In the genomic region with DNA sequence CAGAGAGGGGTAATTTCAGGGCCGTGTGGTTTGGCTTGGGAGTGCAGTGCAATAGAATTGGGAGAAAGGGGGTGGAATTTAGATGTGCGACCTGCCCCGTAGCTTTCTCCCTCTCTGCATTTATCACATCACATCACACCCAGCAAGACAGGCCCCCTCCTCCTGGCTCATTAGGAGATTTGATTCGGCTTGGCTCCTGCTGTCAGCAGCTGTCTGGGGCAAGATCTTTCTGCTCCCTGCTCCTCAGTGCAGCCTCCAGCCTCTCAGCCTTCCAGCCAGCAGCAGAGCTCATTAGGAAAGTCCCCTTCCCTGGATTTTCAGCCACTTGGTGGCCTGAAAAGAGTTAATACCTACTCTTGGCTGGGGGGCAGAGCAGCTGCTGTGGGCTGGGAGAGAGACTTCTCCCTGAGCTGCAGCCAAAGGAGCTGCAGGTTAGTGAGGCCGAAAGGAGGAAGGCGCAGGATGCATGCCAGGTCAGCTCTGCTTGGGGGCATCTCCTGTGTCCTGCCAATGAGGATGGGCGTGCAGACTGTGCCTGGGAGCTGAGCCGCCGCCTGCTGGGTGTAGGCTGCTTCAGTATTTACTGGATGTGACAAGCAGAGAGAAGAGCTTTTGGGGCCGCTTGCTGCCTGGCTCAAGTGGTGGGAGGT, we compare ENCODE assay signal across 8 mouse cellular contexts. TPM values are rescaled to one million over a fixed set of nuclear protein-coding genes. Genes with fewer than 3 reads are reported as not detected.
A peak's percentile ranks its signal among the peaks of the same experiment; 100 is the strongest.
DNase-seq lines count a peak whose midpoint lies in the region; ATAC-seq and TF ChIP-seq lines count a peak whose summit lies in the region.

No protein-coding gene starts in this region.

- no peaks in the 10 kb centered on the region for H3K36me3 ChIP-seq in kidney, postnatal 0 days (ENCODE audit: insufficient read depth, low read length)
- H3K36me3 ChIP-seq in kidney, adult 2 months (ENCODE audit: control insufficient read depth, insufficient read depth, low read length) = no peaks in the 10 kb centered on the region
- no peaks in the 10 kb centered on the region for H3K36me3 ChIP-seq in hindbrain, embryonic 10.5 days
- H3K36me3 ChIP-seq in midbrain, embryonic 13.5 days = no peaks in the 10 kb centered on the region

- peak; percentile 50 for TF ChIP-seq CTCF in kidney, postnatal 0 days (IDR thresholded peaks at IDR 0.05; ENCODE audit: low read depth)
- no peak for TF ChIP-seq CTCF in kidney, adult 2 months (conservative IDR thresholded peaks at IDR 0.05; ENCODE audit: insufficient read depth, insufficient read length, low read depth, low read length)

- H3K27me3 ChIP-seq in kidney, postnatal 0 days (ENCODE audit: insufficient read depth, low read length) = peaks cover 6% of the 10 kb centered on the region; the same call in 1 of the 2 replicates
- H3K27me3 ChIP-seq in kidney, adult 2 months (replicated peaks; ENCODE audit: control insufficient read depth, insufficient read depth, low read length) = 0 out of 2 replicates have a peak, but pooled peaks cover 1% of the 10 kb centered on the region
- H3K27me3 ChIP-seq in hindbrain, embryonic 10.5 days (ENCODE audit: insufficient read depth, poor library complexity, severe bottlenecking) = peaks cover 54% of the 10 kb centered on the region
- H3K27me3 ChIP-seq in midbrain, embryonic 13.5 days = 0 out of 2 replicates have a peak, but pooled peaks cover 5% of the 10 kb centered on the region

- peaks cover 8% of the 10 kb centered on the region for H3K4me1 ChIP-seq in kidney, postnatal 0 days (replicated peaks; ENCODE audit: insufficient read depth, low read length)
- no peaks in the 10 kb centered on the region for H3K4me1 ChIP-seq in kidney, adult 2 months (ENCODE audit: control insufficient read depth, insufficient read depth, low read length)
- H3K4me1 ChIP-seq in hindbrain, embryonic 10.5 days (replicated peaks) = peaks cover 75% of the 10 kb centered on the region
- peaks cover 81% of the 10 kb centered on the region for H3K4me1 ChIP-seq in midbrain, embryonic 13.5 days (replicated peaks)

- no peak overlapping the region for H3K9ac ChIP-seq in kidney, postnatal 0 days (ENCODE audit: low read depth, low read length)
- peak overlapping the region; percentile 36; the same call in 1 of the 2 replicates for H3K9ac ChIP-seq in midbrain, embryonic 13.5 days (replicated peaks)

- peak; percentile 51 for DNase-seq in kidney, postnatal 0 days (ENCODE audit: low spot score)
- no peak for DNase-seq in kidney, adult 2 months
- DNase-seq in cerebellum, postnatal 14 days = peak; percentile 95 to 96
- peak; percentile 45 for DNase-seq in hindbrain, embryonic 10.5 days (ENCODE audit: low spot score)
- DNase-seq in spleen, postnatal 14 days (ENCODE audit: low spot score in 2 of 2) = no peak
- no peak for DNase-seq in adrenal gland, postnatal 4 days (ENCODE audit: low spot score in 2 of 2)
- no peak for DNase-seq in adrenal gland, postnatal 36 days

- H3K27ac ChIP-seq in kidney, postnatal 0 days = no peak overlapping the region
- no peak overlapping the region for H3K27ac ChIP-seq in kidney, adult 2 months (ENCODE audit: insufficient read depth, low read depth, low read length)
- peak overlapping the region; percentile 78 for H3K27ac ChIP-seq in hindbrain, embryonic 10.5 days
- peak overlapping the region; percentile 90 for H3K27ac ChIP-seq in midbrain, embryonic 13.5 days

- no peaks in the 10 kb centered on the region for H3K9me3 ChIP-seq in kidney, postnatal 0 days (replicated peaks; ENCODE audit: low read length)
- H3K9me3 ChIP-seq in hindbrain, embryonic 10.5 days = no peaks in the 10 kb centered on the region
- no peaks in the 10 kb centered on the region for H3K9me3 ChIP-seq in midbrain, embryonic 13.5 days

- ATAC-seq in kidney, postnatal 0 days (replicated peaks; ENCODE audit: low FRiP score, low read depth) = no peak
- ATAC-seq in midbrain, embryonic 13.5 days = peak; percentile 81

- 11% methylated on average over 10 of the region's 10 CpGs for WGBS in kidney, postnatal 0 days
- WGBS in kidney, adult 2 months = 45% methylated on average over 10 of the region's 10 CpGs
- 4% methylated on average over 10 of the region's 10 CpGs for WGBS in hindbrain, embryonic 10.5 days
- 5% methylated on average over 10 of the region's 10 CpGs for WGBS in midbrain, embryonic 13.5 days

- no peak overlapping the region for H3K4me2 ChIP-seq in kidney, postnatal 0 days (ENCODE audit: low read length)
- H3K4me2 ChIP-seq in midbrain, embryonic 13.5 days (replicated peaks) = peak overlapping the region; percentile 42

- no peak for TF ChIP-seq POLR2A in kidney, adult 2 months (IDR thresholded peaks at IDR 0.05; ENCODE audit: low read depth, low read length)

- H3K4me3 ChIP-seq in kidney, postnatal 0 days (replicated peaks; ENCODE audit: low read depth, low read length) = no peak overlapping the region
- H3K4me3 ChIP-seq in kidney, adult 2 months (ENCODE audit: insufficient read depth, low read depth, low read length) = no peak overlapping the region
- peak overlapping the region; percentile 34 for H3K4me3 ChIP-seq in hindbrain, embryonic 10.5 days
- peak overlapping the region; percentile 29 for H3K4me3 ChIP-seq in midbrain, embryonic 13.5 days (replicated peaks)

RNA-seq across cellular contexts. Expression of a gene that starts 12.4 kb away (rescaled TPM):
- polyA plus RNA-seq in kidney, postnatal 0 days (2015; fragmentation: Nextera tagmentation; extraction: Ambion mirVana) = 0.03 and 0.23 TPM in 2 replicates
- polyA plus RNA-seq in kidney, adult 2 months (2012; rRNA removed) = 0.02 and 0.03 TPM in 2 replicates
- 4.9 and 8.9 TPM in 2 replicates for polyA plus RNA-seq in hindbrain, embryonic 10.5 days (2016; fragmentation: Nextera tagmentation; extraction: Ambion mirVana)
- polyA plus RNA-seq in midbrain, embryonic 13.5 days (2015; fragmentation: Nextera tagmentation; extraction: Ambion mirVana) = 32.4 and 33.6 TPM in 2 replicates
- total RNA-seq in adrenal gland, postnatal 4 days (2021) = under 1 TPM; 0.48 to 0.65 TPM
- under 1 TPM in 1 of 2 experiments, not detected in 1; 0.07 TPM for total RNA-seq in adrenal gland, postnatal 36 days (2021)

Comparison
In these comparisons a context has a peak if more than half of its experiments do, and no peak if none do; other contexts are left out.
1. DNase-seq: peak in kidney, postnatal 0 days (single experiment), cerebellum, postnatal 14 days (2 of 2) and hindbrain, embryonic 10.5 days (single experiment); none in kidney, adult 2 months (single experiment), spleen, postnatal 14 days (0 of 2), adrenal gland, postnatal 4 days (0 of 2) and adrenal gland, postnatal 36 days (0 of 2).
2. H3K27ac ChIP-seq: peak in hindbrain, embryonic 10.5 days (single experiment) and midbrain, embryonic 13.5 days (single experiment); none in kidney, postnatal 0 days (single experiment) and kidney, adult 2 months (single experiment).
3. H3K4me3 ChIP-seq: peak in hindbrain, embryonic 10.5 days (single experiment) and midbrain, embryonic 13.5 days (single experiment); none in kidney, postnatal 0 days (single experiment) and kidney, adult 2 months (single experiment).